Mouse (Mus musculus): ENCODE measurements around the gene Pdzd3. TPM values are rescaled to one million over a fixed set of nuclear protein-coding genes. Genes with fewer than 3 reads are reported as not detected.

Gene Pdzd3
- polyA plus RNA-seq, 1 experiment from 2014 or later = 0.19 TPM

GRCm38 (mm10) chr9:44268432-44268831 is 17.2 kb upstream of the Pdzd3 start, which contains the start of gene Nlrx1:
Nlrx1 (minus strand) TSS chr9:44268599.
- peak within 1 kb of the TSS; percentile 91 for H3K27ac ChIP-seq (replicated peaks)
- WGBS = 63% methylated on average over 6 of the region's 6 CpGs
- no peak for ATAC-seq (ENCODE audit: insufficient number of reproducible peaks, low FRiP score, low TSS enrichment, low read depth)
- peaks cover 3% of the 10 kb centered on the region for H3K36me3 ChIP-seq
- H3K4me3 ChIP-seq (replicated peaks) = peak within 1 kb of the TSS; percentile 55
- H3K27me3 ChIP-seq = no peaks in the 10 kb centered on the region
- peak within 1 kb of the TSS; percentile 80 for H3K4me2 ChIP-seq (replicated peaks)
- no peaks in the 10 kb centered on the region for H3K9me3 ChIP-seq (replicated peaks)
- H3K9ac ChIP-seq = peak within 1 kb of the TSS; percentile 53
- peaks cover 14% of the 10 kb centered on the region for H3K4me1 ChIP-seq

DNA sequence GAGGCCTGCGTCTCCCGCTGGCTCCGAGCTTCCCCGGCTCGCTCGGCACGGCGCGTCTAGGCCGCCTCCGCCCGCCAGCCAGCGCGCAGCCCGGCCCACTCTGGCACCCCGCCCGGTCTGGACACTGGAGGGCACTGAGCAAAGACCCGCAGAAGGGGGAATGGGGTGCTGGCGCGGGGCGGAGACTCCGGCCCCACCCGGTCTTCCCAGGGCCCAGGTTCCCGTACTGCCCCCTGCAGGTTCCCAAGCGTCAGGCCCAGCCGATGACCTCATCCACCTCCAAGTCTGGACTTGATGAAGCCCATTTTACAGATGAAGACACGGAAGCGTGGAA is 16.7 kb upstream of the Pdzd3 start:
- WGBS = 4% methylated on average over 28 of the region's 28 CpGs
- peaks cover 6% of the 10 kb centered on the region for H3K36me3 ChIP-seq
- no peaks in the 10 kb centered on the region for H3K9me3 ChIP-seq (replicated peaks)
- peak; percentile 82 for ATAC-seq (ENCODE audit: insufficient number of reproducible peaks, low FRiP score, low TSS enrichment, low read depth)
- H3K9ac ChIP-seq = peak overlapping the region; percentile 53
- no peaks in the 10 kb centered on the region for H3K27me3 ChIP-seq
- H3K4me1 ChIP-seq = peaks cover 14% of the 10 kb centered on the region
- peak overlapping the region; percentile 55 for H3K4me3 ChIP-seq (replicated peaks)
- H3K27ac ChIP-seq (replicated peaks) = peak overlapping the region; percentile 91
- peak overlapping the region; percentile 80 for H3K4me2 ChIP-seq (replicated peaks)

DNA sequence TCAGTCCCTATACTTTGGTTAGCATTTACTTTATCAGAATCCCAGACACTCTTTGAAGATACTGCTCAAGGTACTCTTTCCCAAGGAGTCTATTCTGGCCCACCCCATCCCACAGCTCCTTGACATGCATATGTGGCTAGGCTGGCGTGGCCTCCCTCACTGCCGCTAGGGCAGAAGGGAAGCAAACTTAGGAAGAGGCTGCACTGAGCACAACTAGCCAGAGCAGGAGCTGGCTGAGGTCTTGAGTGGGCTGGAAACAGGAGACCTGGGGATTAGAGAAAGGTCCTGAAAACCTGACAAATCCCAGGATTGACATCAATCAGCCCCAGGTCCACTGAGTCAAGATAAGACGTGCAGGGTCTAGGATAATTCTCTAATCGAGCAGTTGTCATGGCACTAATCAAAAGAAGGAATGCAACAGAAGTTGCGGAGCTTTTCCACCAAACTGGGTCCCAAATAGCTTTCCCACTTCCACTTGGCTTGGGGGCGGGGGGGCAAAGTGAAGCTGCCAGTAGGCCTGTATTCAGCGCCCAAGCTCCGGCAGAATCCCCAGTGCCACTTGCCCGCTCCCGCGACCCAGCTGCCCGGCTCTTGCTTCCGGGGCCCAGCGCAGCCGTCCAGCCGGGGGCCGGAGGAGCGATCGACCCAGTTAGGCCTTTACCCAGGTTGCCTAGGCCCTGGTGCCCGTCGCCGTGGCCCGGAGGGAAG is 16.2 kb upstream of the Pdzd3 start:
- peak; percentile 17; the same call in 1 of the 2 replicates for ATAC-seq (ENCODE audit: insufficient number of reproducible peaks, low FRiP score, low TSS enrichment, low read depth)
- peak overlapping the region; percentile 53 for H3K9ac ChIP-seq
- H3K4me1 ChIP-seq = peaks cover 14% of the 10 kb centered on the region
- peak overlapping the region; percentile 91 for H3K27ac ChIP-seq (replicated peaks)
- no peaks in the 10 kb centered on the region for H3K27me3 ChIP-seq
- H3K36me3 ChIP-seq = peaks cover 10% of the 10 kb centered on the region
- WGBS = 5% methylated on average over 23 of the region's 23 CpGs
- H3K4me2 ChIP-seq (replicated peaks) = peak overlapping the region; percentile 80
- H3K9me3 ChIP-seq (replicated peaks) = no peaks in the 10 kb centered on the region
- H3K4me3 ChIP-seq (replicated peaks) = peak overlapping the region; percentile 55

DNA sequence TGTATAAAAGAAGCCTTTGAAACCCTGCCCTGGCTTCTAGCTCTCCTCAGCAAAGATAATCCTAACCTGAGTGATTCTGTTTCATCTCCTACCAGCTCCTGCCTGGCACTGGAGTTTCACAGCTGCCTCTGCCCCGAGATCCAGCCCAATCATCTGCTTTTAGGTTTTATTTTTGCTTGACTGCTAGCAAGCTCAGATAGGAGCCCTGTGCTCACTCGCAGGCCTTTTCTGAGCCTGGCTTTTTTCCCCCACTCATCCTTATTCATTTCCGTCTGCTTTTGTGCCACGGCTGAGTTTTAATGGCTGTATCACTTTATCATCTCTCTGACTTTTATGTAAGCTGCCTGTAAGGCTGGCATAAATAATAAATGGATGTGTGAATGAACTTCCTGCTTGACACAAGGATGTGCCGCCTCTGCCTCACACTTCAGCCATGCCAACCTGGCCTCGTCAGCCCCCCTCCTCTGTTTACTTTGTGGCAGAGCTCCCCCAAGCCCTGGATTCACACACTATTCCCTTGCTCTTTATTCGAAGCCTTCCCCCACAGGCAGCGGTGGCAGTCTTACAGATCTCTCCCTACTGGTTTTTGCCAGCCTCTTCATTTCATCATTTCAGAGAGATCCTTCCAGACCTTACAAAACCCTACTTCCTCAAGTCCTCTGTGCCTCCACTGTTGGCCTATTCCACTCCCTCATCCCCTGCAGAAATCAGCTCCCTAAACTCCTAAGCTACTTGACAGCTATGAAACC is 15.4 kb upstream of the Pdzd3 start:
- Histone ChIP-seq H3K36me3 (peaks cover 10% of the 10 kb centered on the region), H3K27ac (replicated peaks) (peak overlapping the region; percentile 91), H3K27me3 (no peaks in the 10 kb centered on the region), H3K4me1 (peaks cover 14% of the 10 kb centered on the region), H3K9ac (no peak overlapping the region), H3K9me3 (replicated peaks) (no peaks in the 10 kb centered on the region), H3K4me2 (replicated peaks) (peak overlapping the region; percentile 80), H3K4me3 (replicated peaks) (peak overlapping the region; percentile 55)
- 69% methylated on average over 8 of the region's 8 CpGs for WGBS
- no peak for ATAC-seq (ENCODE audit: insufficient number of reproducible peaks, low FRiP score, low TSS enrichment, low read depth)

DNA sequence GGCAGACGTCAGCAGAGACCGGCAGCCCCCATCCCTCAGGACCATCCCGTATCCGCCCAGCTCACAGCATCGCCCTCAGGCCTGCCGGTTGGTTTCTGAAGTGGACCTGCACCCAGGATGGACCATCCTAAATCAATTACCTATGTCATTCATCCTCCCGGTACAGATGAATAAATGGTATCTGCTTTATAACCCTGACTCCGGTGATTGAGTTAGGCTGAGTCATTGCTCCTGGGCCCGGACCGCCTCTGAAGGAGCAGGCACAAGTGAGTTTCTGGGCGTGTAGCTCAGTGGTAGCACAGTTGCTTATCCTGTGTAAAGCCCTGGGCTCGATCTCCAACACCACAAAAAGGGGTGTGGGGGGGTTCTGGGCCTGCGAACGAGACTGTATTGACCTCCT is 10.1 kb upstream of the Pdzd3 start:
- peaks cover 17% of the 10 kb centered on the region for H3K36me3 ChIP-seq
- peaks cover 3% of the 10 kb centered on the region for H3K4me1 ChIP-seq
- H3K27ac ChIP-seq (replicated peaks) = no peak overlapping the region
- H3K9ac ChIP-seq = no peak overlapping the region
- H3K4me3 ChIP-seq (replicated peaks) = no peak overlapping the region
- no peak overlapping the region for H3K4me2 ChIP-seq (replicated peaks)
- H3K27me3 ChIP-seq = no peaks in the 10 kb centered on the region
- WGBS = 77% methylated on average over 14 of the region's 14 CpGs
- no peak for ATAC-seq (ENCODE audit: insufficient number of reproducible peaks, low FRiP score, low TSS enrichment, low read depth)
- H3K9me3 ChIP-seq (replicated peaks) = no peaks in the 10 kb centered on the region

DNA sequence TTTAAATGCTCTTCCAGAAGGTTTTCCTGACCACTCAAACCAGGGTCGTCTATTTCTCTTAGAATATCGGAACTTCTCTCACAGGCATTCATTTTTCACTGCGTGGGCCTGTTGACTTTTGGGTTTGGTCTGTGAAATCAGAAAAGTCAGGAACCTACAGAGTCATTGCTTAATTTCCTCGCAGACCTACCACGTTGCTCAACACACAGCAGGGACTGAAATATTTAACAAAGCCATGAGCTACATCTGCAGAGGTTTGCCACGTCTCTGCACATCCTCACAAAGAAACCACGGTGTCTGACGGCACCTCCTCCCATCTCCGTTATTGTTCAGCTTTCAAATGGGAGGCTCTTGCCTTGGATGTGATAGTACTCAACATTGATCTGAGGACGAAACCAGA is 7.7 kb upstream of the Pdzd3 start:
- 73% methylated on average over 10 of the region's 10 CpGs for WGBS
- peaks cover 21% of the 10 kb centered on the region for H3K4me1 ChIP-seq

DNA sequence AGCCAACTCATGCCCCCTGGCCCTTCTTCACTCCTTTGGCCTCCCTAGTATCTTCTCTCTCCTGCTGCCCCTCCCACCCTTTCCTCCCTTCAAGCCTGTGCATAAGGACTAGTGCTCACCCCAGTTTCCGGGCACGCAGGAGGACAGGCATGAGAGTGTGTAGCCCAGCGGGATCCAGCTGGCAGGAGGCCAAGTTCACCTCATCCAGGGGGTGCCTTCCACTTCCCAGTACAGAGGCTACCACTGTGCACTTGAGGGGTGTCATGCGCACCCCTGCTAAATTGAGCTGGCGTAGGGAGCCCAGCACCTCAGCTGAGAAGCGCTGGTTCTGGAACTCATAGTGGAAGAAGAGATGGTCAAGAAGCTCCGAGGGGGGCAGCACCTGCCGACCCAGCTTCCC is 4.9 kb upstream of the Pdzd3 start:
- no peak for ATAC-seq (ENCODE audit: insufficient number of reproducible peaks, low FRiP score, low TSS enrichment, low read depth)
- Histone ChIP-seq H3K36me3 (peaks cover 10% of the 10 kb centered on the region; the same call in 1 of the 2 replicates), H3K4me2 (replicated peaks) (no peak overlapping the region), H3K27me3 (no peaks in the 10 kb centered on the region), H3K9me3 (replicated peaks) (no peaks in the 10 kb centered on the region), H3K4me3 (replicated peaks) (no peak overlapping the region), H3K9ac (no peak overlapping the region), H3K27ac (replicated peaks) (no peak overlapping the region), H3K4me1 (peaks cover 36% of the 10 kb centered on the region)
- WGBS = 80% methylated on average over 8 of the region's 8 CpGs

More for the DNA sequence above, 7.7 kb upstream of the Pdzd3 start:
- H3K4me3 ChIP-seq (replicated peaks) = no peak overlapping the region
- no peak overlapping the region for H3K9ac ChIP-seq
- no peak overlapping the region for H3K4me2 ChIP-seq (replicated peaks)
- no peak for ATAC-seq (ENCODE audit: insufficient number of reproducible peaks, low FRiP score, low TSS enrichment, low read depth)
- H3K36me3 ChIP-seq = peaks cover 19% of the 10 kb centered on the region
- no peaks in the 10 kb centered on the region for H3K9me3 ChIP-seq (replicated peaks)
- no peaks in the 10 kb centered on the region for H3K27me3 ChIP-seq
- no peak overlapping the region for H3K27ac ChIP-seq (replicated peaks)

DNA sequence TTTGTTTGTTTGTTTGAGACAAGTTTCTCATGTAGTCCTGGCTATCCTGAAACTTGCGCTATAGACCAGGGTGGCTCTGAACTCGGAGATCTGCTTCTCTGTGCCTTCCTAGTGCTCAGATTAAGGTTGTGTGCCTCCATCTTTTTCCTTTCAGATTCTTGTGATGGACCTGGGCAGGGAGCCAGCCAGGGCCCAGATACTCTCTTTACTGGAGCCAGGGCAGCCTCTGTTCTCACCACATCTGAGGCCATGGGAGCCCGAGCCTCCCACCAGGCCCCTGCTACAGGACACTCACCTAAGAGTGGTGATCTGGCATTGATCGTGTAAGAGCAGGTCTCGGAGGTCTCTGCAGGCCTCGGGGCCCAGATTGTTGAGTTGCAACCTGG is 3.9 kb upstream of the Pdzd3 start:
- Histone ChIP-seq H3K27ac (replicated peaks) (peak overlapping the region; percentile 48), H3K27me3 (no peaks in the 10 kb centered on the region), H3K36me3 (peaks cover 10% of the 10 kb centered on the region; the same call in 1 of the 2 replicates), H3K4me2 (replicated peaks) (no peak overlapping the region), H3K9me3 (replicated peaks) (no peaks in the 10 kb centered on the region), H3K4me3 (replicated peaks) (no peak overlapping the region), H3K4me1 (peaks cover 36% of the 10 kb centered on the region), H3K9ac (no peak overlapping the region)
- WGBS = 56% methylated on average over 6 of the region's 6 CpGs
- no peak for ATAC-seq (ENCODE audit: insufficient number of reproducible peaks, low FRiP score, low TSS enrichment, low read depth)

GRCm38 (mm10) chr9:44254508-44255135 is 3.4 kb upstream of the Pdzd3 start:
- ATAC-seq (ENCODE audit: insufficient number of reproducible peaks, low FRiP score, low TSS enrichment, low read depth) = no peak
- no peak overlapping the region for H3K4me2 ChIP-seq (replicated peaks)
- 6% methylated on average over 5 of the region's 5 CpGs for WGBS
- peak overlapping the region; percentile 48; the same call in 1 of the 2 replicates for H3K27ac ChIP-seq (replicated peaks)
- H3K4me1 ChIP-seq = peaks cover 39% of the 10 kb centered on the region
- H3K9ac ChIP-seq = no peak overlapping the region
- peaks cover 10% of the 10 kb centered on the region; the same call in 1 of the 2 replicates for H3K36me3 ChIP-seq
- no peaks in the 10 kb centered on the region for H3K9me3 ChIP-seq (replicated peaks)
- no peak overlapping the region for H3K4me3 ChIP-seq (replicated peaks)
- H3K27me3 ChIP-seq = no peaks in the 10 kb centered on the region

DNA sequence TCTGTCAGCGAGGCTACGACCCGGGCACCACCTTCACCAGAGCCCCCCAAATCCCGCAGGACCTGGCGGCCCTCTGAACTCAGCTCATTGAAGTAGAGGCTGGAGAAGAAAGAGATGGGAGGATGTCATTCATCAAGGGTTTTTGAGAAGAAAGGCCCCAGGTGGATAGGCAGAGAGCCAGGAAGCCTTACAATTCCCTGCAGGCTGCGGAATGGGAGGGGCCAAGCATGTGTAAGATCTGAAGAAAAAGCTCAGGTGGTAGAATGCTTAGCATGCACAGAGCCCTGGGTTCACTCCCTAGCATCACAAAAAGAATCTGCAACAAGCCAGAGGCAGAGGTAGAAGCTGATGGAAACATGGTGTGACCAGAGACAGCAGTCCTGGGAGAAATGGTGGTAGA is 2.2 kb upstream of the Pdzd3 start:
- no peaks in the 10 kb centered on the region for H3K27me3 ChIP-seq
- no peak for ATAC-seq (ENCODE audit: insufficient number of reproducible peaks, low FRiP score, low TSS enrichment, low read depth)
- no peak overlapping the region for H3K9ac ChIP-seq
- H3K9me3 ChIP-seq (replicated peaks) = no peaks in the 10 kb centered on the region
- peaks cover 9% of the 10 kb centered on the region; the same call in 1 of the 2 replicates for H3K36me3 ChIP-seq
- H3K4me3 ChIP-seq (replicated peaks) = no peak overlapping the region
- H3K4me1 ChIP-seq = peaks cover 42% of the 10 kb centered on the region
- H3K27ac ChIP-seq (replicated peaks) = no peak overlapping the region
- no peak overlapping the region for H3K4me2 ChIP-seq (replicated peaks)
- WGBS = 60% methylated on average over 6 of the region's 6 CpGs

DNA sequence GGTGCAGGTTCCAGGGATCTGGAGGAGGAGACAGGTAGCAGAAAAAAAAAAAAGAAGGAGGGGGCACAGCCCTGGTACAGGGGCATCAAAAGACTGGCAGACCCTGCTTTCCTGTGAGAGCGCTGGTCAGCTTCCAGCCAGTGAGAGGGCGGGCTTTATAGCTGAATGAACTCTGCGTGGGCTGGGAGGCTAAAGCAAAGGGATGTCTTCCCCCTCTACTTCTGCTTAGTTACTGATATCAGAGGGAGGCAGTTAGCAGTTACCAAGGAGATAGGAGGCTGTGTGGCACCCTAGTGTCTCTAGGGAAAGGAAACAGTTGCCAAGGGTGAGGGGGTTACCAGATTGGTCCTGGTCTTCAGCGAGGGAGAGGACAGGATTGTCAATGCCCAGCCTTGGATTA is 826 bp downstream of the Pdzd3 start:
- H3K27me3 ChIP-seq = no peaks in the 10 kb centered on the region
- no peak for ATAC-seq (ENCODE audit: insufficient number of reproducible peaks, low FRiP score, low TSS enrichment, low read depth)
- no peak overlapping the region for H3K4me3 ChIP-seq (replicated peaks)
- no peak overlapping the region for H3K9ac ChIP-seq
- H3K9me3 ChIP-seq (replicated peaks) = no peaks in the 10 kb centered on the region
- H3K4me1 ChIP-seq = peaks cover 35% of the 10 kb centered on the region
- no peak overlapping the region for H3K27ac ChIP-seq (replicated peaks)
- H3K4me2 ChIP-seq (replicated peaks) = no peak overlapping the region
- H3K36me3 ChIP-seq = no peaks in the 10 kb centered on the region
- 59% methylated on average over 4 of the region's 4 CpGs for WGBS

All from embryonic facial prominence, embryonic 15.5 days (tissue).